ENCODE assay signal across 9 mouse cellular contexts in genomic region chr9:117872021-117872386, GRCm38 (mm10).
A peak's percentile ranks its signal among the peaks of the same experiment; 100 is the strongest.
DNase-seq lines count a peak whose midpoint lies in the region; ATAC-seq lines count a peak whose summit lies in the region.
"Had no signal": no experiment of that assay in that cellular context is flagged by ENCODE, and none has a peak within 500 bp of the region (broad histone marks: within the 10 kb centered on the region; RNA-seq: fewer than 3 reads in every experiment).

No protein-coding gene starts in this region.

- H3K9ac ChIP-seq in neural tube, embryonic 11.5 days (ENCODE audit: low read length), result peak overlapping the region; percentile 69
- H3K9ac ChIP-seq in hindbrain, embryonic 13.5 days, result peak overlapping the region; percentile 86
- peak overlapping the region; percentile 77 for H3K9ac ChIP-seq in midbrain, embryonic 12.5 days (replicated peaks)

- no peak for DNase-seq in cerebellum, postnatal 10 days
- DNase-seq in neural tube, embryonic 11.5 days (ENCODE audit: low spot score), result peak; percentile 62
- DNase-seq in neural tube, embryonic 10.5 days (ENCODE audit: extremely low spot score, low spot score), result no peak
- no peak for DNase-seq in left cerebral cortex, adult 11 months (ENCODE audit: low spot score)
- no peak for DNase-seq in frontal cortex, postnatal 14 days (ENCODE audit: low spot score in 2 of 2)

- 0 out of 2 replicates have a peak, but pooled peaks cover 4% of the 10 kb centered on the region for H3K4me1 ChIP-seq in neural tube, embryonic 11.5 days (ENCODE audit: control insufficient read depth, insufficient read depth, low read length)
- peaks cover 34% of the 10 kb centered on the region for H3K4me1 ChIP-seq in hindbrain, embryonic 13.5 days (replicated peaks)
- H3K4me1 ChIP-seq in midbrain, embryonic 12.5 days, result peaks cover 20% of the 10 kb centered on the region; the same call in 1 of the 2 replicates

- peak overlapping the region; percentile 42; the same call in 1 of the 2 replicates for H3K27ac ChIP-seq in neural tube, embryonic 11.5 days (ENCODE audit: low read depth, low read length)
- H3K27ac ChIP-seq in hindbrain, embryonic 13.5 days, result peak overlapping the region; percentile 92
- H3K27ac ChIP-seq in midbrain, embryonic 12.5 days (replicated peaks), result peak overlapping the region; percentile 61

- peak overlapping the region; percentile 57 for H3K4me3 ChIP-seq in neural tube, embryonic 11.5 days (ENCODE audit: low read depth, low read length)
- H3K4me3 ChIP-seq in hindbrain, embryonic 13.5 days, result peak overlapping the region; percentile 66
- H3K4me3 ChIP-seq in midbrain, embryonic 12.5 days, result peak overlapping the region; percentile 68
- H3K4me3 ChIP-seq: erythroblast, embryonic 14.5 days had no signal

- peak; percentile 58; the same call in 1 of the 2 replicates for ATAC-seq in cerebellum, adult (ENCODE audit: insufficient number of reproducible peaks, low FRiP score, low TSS enrichment)
- peak; percentile 65 for ATAC-seq in neural tube, embryonic 11.5 days (ENCODE audit: insufficient read depth, low FRiP score, low TSS enrichment)
- peak; percentile 71 for ATAC-seq in hindbrain, embryonic 13.5 days (ENCODE audit: low FRiP score)
- peak; percentile 54 for ATAC-seq in midbrain, embryonic 12.5 days (ENCODE audit: low FRiP score, low read depth)

- peaks cover 3% of the 10 kb centered on the region; the same call in 1 of the 2 replicates for H3K27me3 ChIP-seq in neural tube, embryonic 11.5 days (ENCODE audit: control insufficient read depth, insufficient read depth, low read length)
- peaks cover 15% of the 10 kb centered on the region for H3K27me3 ChIP-seq in hindbrain, embryonic 13.5 days
- peaks cover 34% of the 10 kb centered on the region for H3K27me3 ChIP-seq in midbrain, embryonic 12.5 days

- no peaks in the 10 kb centered on the region for H3K9me3 ChIP-seq in neural tube, embryonic 11.5 days (ENCODE audit: control insufficient read depth, low read length)
- no peaks in the 10 kb centered on the region for H3K9me3 ChIP-seq in hindbrain, embryonic 13.5 days
- H3K9me3 ChIP-seq in midbrain, embryonic 12.5 days, result no peaks in the 10 kb centered on the region

- under 1% methylated on average over 15 of the region's 15 CpGs for WGBS in neural tube, embryonic 11.5 days
- WGBS in hindbrain, embryonic 13.5 days, result under 1% methylated on average over 15 of the region's 15 CpGs
- under 1% methylated on average over 15 of the region's 15 CpGs for WGBS in midbrain, embryonic 12.5 days

- H3K4me2 ChIP-seq in neural tube, embryonic 11.5 days (ENCODE audit: low read depth), result peak overlapping the region; percentile 91
- H3K4me2 ChIP-seq in hindbrain, embryonic 13.5 days, result peak overlapping the region; percentile 86
- peak overlapping the region; percentile 97 for H3K4me2 ChIP-seq in midbrain, embryonic 12.5 days (replicated peaks)

- no peaks in the 10 kb centered on the region for H3K36me3 ChIP-seq in neural tube, embryonic 11.5 days (ENCODE audit: control insufficient read depth, insufficient read depth, low read length)
- no peaks in the 10 kb centered on the region for H3K36me3 ChIP-seq in hindbrain, embryonic 13.5 days
- no peaks in the 10 kb centered on the region for H3K36me3 ChIP-seq in midbrain, embryonic 12.5 days

Comparison
In these comparisons a context has a peak if more than half of its experiments do, and no peak if none do; other contexts are left out.
1. H3K27ac ChIP-seq: peak in every context shown above with its lines; median percentile 92 in hindbrain, embryonic 13.5 days; 61 in midbrain, embryonic 12.5 days; 42 in neural tube, embryonic 11.5 days.